Comparison of ENCODE assay signal across 8 mouse cellular contexts in the genomic region with DNA sequence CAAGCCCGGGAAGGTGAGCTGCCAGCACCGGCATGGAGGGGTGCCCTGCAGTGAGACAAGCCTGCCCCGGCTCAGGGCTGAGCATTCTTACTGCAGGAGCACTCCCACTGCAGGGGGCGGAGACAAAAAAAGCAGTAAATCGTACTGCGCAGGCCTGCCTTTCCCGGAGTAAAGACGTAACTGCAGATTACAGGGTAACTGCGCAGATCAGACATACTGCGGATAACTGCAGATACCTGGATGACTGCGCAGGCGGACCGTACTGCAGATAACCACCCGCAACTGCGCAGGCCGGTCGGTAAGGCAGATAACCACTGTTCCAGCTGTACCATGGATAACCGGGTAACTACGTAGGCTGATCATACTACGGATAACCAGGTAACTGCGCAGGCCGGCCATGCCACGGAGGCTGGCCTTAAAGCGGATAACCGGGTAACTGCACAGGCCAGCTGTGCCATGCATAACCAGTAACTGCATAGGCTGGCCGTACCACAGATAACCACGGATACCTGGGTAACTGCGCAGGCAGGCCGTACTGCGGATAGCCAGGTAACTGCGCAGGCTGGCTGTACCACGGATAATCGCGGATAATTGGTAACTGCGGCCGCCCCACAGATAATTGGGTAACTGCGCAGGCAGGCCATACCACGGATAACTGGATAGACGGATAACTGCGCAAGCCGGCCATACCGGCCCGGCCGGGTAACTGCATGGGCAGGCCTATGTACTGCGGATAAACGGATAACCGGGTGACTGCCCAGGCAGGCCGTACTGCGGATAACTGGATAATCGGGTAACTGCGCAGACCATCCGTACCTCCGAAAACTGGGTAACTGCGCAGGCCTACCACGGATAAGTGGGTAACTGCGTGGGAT. TPM values are rescaled to one million over a fixed set of nuclear protein-coding genes. Genes with fewer than 3 reads are reported as not detected.
DNase-seq lines count a peak whose midpoint lies in the region; ATAC-seq lines count a peak whose summit lies in the region.

Zrsr1 (plus strand) TSS at position 171 of the 875 bp plus-strand sequence.

- ATAC-seq in common myeloid progenitor, adult 5-6 weeks (replicated peaks; ENCODE audit: low read depth, poor library complexity, severe bottlenecking) = peak; percentile 68
- ATAC-seq in megakaryocyte-erythroid progenitor cell, adult 5-6 weeks (replicated peaks; ENCODE audit: low FRiP score, low TSS enrichment, poor library complexity, severe bottlenecking) = peak; percentile 79

- DNase-seq in adrenal gland, adult 18-20 months (ENCODE audit: low spot score in 2 of 2) = peak; percentile 54 to 58
- DNase-seq in gastrocnemius, adult 8-10 months (ENCODE audit: low spot score in 2 of 2) = peak; percentile 21 to 44
- DNase-seq in induced T-regulatory cell, adult 2 months (ENCODE audit: low read depth) = peak; percentile 83
- peak; percentile 75 to 90 for DNase-seq in left cerebral cortex, postnatal 25 days (ENCODE audit: low spot score in 2 of 2)
- DNase-seq in right cerebral cortex, postnatal 36 days (ENCODE audit: low spot score in 2 of 2) = peak; percentile 62 to 79
- peak; percentile 68 for DNase-seq in yolk sac, embryonic 10.5 days (ENCODE audit: low spot score)

- intact Hi-C loops in left cerebral cortex, postnatal 25 days (cut with DNase I) = loop anchor here (10.0 kb wide), 3 partner anchors 457 to 747 kb away; partner anchors contain the start of gene Tmem17

RNA-seq across cellular contexts. Expression of gene Zrsr1, which starts in this region (rescaled TPM):
- total RNA-seq in adrenal gland, adult 18-20 months (2021) = 10 to 100 TPM; 36.6 to 46.3 TPM
- total RNA-seq in common myeloid progenitor, adult 5-6 weeks (2017) = 9.4 and 9.9 TPM in 2 replicates
- total RNA-seq in gastrocnemius, adult 8-10 months (2022) = 10 to 100 TPM; 19.3 to 26.7 (median 21.7) TPM
- total RNA-seq in left cerebral cortex, postnatal 25 days (2021) = 10 to 100 TPM; 59.0 to 60.9 TPM
- total RNA-seq in megakaryocyte-erythroid progenitor cell, adult 5-6 weeks (2014; fragmentation: Nextera tagmentation) = 6.4 and 7.3 TPM in 2 replicates
- 16.3 and 23.6 TPM in 2 replicates for total RNA-seq in megakaryocyte-erythroid progenitor cell, adult 5-6 weeks (2017)

Comparison
In these comparisons a context has a peak if more than half of its experiments do, and no peak if none do; other contexts are left out.
1. Peak in every context shown above with its lines: DNase-seq and ATAC-seq.
2. DNase-seq: peak in every context shown above with its lines; median percentile 83 in induced T-regulatory cell, adult 2 months; 82 in left cerebral cortex, postnatal 25 days; 70 in right cerebral cortex, postnatal 36 days; 68 in yolk sac, embryonic 10.5 days; 56 in adrenal gland, adult 18-20 months; 32 in gastrocnemius, adult 8-10 months.